Mouse (Mus musculus): ENCODE results near the gene Tomm40.

- TF ChIP-seq POLR2A (IDR thresholded peaks at IDR 0.05; ENCODE audit: borderline replicate concordance, extremely low read depth, low read depth, low read length) = no peak
- TF ChIP-seq CTCF (IDR thresholded peaks at IDR 0.05; ENCODE audit: insufficient read depth, low read length) = no peak
Observed at GRCm38 (mm10) chr7:19762283-19762682, 47.0 kb upstream of the Tomm40 start.

Data from lung, adult 2 months (tissue).